Mouse (Mus musculus): ENCODE measurements around the gene Gm20403. TPM values are rescaled to one million over a fixed set of nuclear protein-coding genes. Genes with fewer than 3 reads are reported as not detected.
"Not testable (repeated sequence)": the region's sequence is repeated elsewhere in the genome, so short reads cannot be mapped to it uniquely, and the experiment has no call there.

Gm20403 gene
- polyA plus RNA-seq, 1 experiment from 2014 or later: not detected

GRCm38 (mm10) chr12:55007361-55008008 lies 21.2 kb upstream of the Gm20403 start:
- H3K9ac ChIP-seq: no peak overlapping the region
- H3K4me1 ChIP-seq (replicated peaks; ENCODE audit: control insufficient read depth, insufficient read depth, low read length): no peaks in the 10 kb centered on the region
- WGBS: 90% methylated on average over 14 of the region's 14 CpGs
- no peak for ATAC-seq (ENCODE audit: low FRiP score)
- H3K36me3 ChIP-seq (replicated peaks; ENCODE audit: control insufficient read depth, insufficient read depth): no peaks in the 10 kb centered on the region
- 0 out of 2 replicates have a peak, but pooled peaks cover 3% of the 10 kb centered on the region for H3K9me3 ChIP-seq (ENCODE audit: control insufficient read depth, low read length)
- no peak for DNase-seq (ENCODE audit: low spot score)
- no peak overlapping the region for H3K27ac ChIP-seq
- no peak overlapping the region for H3K4me3 ChIP-seq (replicated peaks; ENCODE audit: low read length)
- no peak overlapping the region for H3K4me2 ChIP-seq (replicated peaks)
- H3K27me3 ChIP-seq (ENCODE audit: control insufficient read depth, insufficient read depth, low read length): no peaks in the 10 kb centered on the region

GRCm38 (mm10) chr12:55006071-55006470 lies 19.7 kb upstream of the Gm20403 start:
- H3K27me3 ChIP-seq (ENCODE audit: control insufficient read depth, insufficient read depth, low read length): no peaks in the 10 kb centered on the region
- 95% methylated on average over 7 of the region's 7 CpGs for WGBS
- no peak overlapping the region for H3K4me2 ChIP-seq (replicated peaks)
- ATAC-seq (ENCODE audit: low FRiP score) (no peak), DNase-seq (ENCODE audit: low spot score) (no peak)
- no peak overlapping the region for H3K9ac ChIP-seq
- H3K36me3 ChIP-seq (replicated peaks; ENCODE audit: control insufficient read depth, insufficient read depth): no peaks in the 10 kb centered on the region
- no peak overlapping the region for H3K4me3 ChIP-seq (replicated peaks; ENCODE audit: low read length)
- H3K27ac ChIP-seq: no peak overlapping the region
- 0 out of 2 replicates have a peak, but pooled peaks cover 3% of the 10 kb centered on the region for H3K9me3 ChIP-seq (ENCODE audit: control insufficient read depth, low read length)
- no peaks in the 10 kb centered on the region for H3K4me1 ChIP-seq (replicated peaks; ENCODE audit: control insufficient read depth, insufficient read depth, low read length)

GRCm38 (mm10) chr12:55004396-55004795 lies 18.1 kb upstream of the Gm20403 start:
- Histone ChIP-seq H3K4me1 (replicated peaks; ENCODE audit: control insufficient read depth, insufficient read depth, low read length) (no peaks in the 10 kb centered on the region), H3K9me3 (ENCODE audit: control insufficient read depth, low read length) (0 out of 2 replicates have a peak, but pooled peaks cover 3% of the 10 kb centered on the region), H3K27ac (no peak overlapping the region), H3K9ac (no peak overlapping the region), H3K36me3 (replicated peaks; ENCODE audit: control insufficient read depth, insufficient read depth) (no peaks in the 10 kb centered on the region), H3K4me3 (replicated peaks; ENCODE audit: low read length) (no peak overlapping the region), H3K4me2 (replicated peaks) (no peak overlapping the region), H3K27me3 (ENCODE audit: control insufficient read depth, insufficient read depth, low read length) (no peaks in the 10 kb centered on the region)
- ATAC-seq (ENCODE audit: low FRiP score): no peak
- DNase-seq (ENCODE audit: low spot score): no peak
- WGBS: 92% methylated on average over 3 of the region's 3 CpGs

- Histone ChIP-seq H3K9ac (no peak overlapping the region), H3K9me3 (ENCODE audit: control insufficient read depth, low read length) (0 out of 2 replicates have a peak, but pooled peaks cover 3% of the 10 kb centered on the region), H3K36me3 (replicated peaks; ENCODE audit: control insufficient read depth, insufficient read depth) (no peaks in the 10 kb centered on the region), H3K27ac (no peak overlapping the region), H3K27me3 (ENCODE audit: control insufficient read depth, insufficient read depth, low read length) (no peaks in the 10 kb centered on the region), H3K4me1 (replicated peaks; ENCODE audit: control insufficient read depth, insufficient read depth, low read length) (no peaks in the 10 kb centered on the region), H3K4me2 (replicated peaks) (no peak overlapping the region), H3K4me3 (replicated peaks; ENCODE audit: low read length) (no peak overlapping the region)
- no peak for ATAC-seq (ENCODE audit: low FRiP score)
- 92% methylated on average over 5 of the region's 5 CpGs for WGBS
- DNase-seq (ENCODE audit: low spot score): no peak
These were observed 17.5 kb upstream of the Gm20403 start for GRCm38 (mm10) chr12:55003843-55004242.

GRCm38 (mm10) chr12:55002532-55002931 lies 16.2 kb upstream of the Gm20403 start:
- DNase-seq (ENCODE audit: low spot score); H3K9ac ChIP-seq; H3K36me3 ChIP-seq (replicated peaks; ENCODE audit: control insufficient read depth, insufficient read depth); H3K9me3 ChIP-seq (ENCODE audit: control insufficient read depth, low read length); H3K4me3 ChIP-seq (replicated peaks; ENCODE audit: low read length); H3K4me1 ChIP-seq (replicated peaks; ENCODE audit: control insufficient read depth, insufficient read depth, low read length); H3K27me3 ChIP-seq (ENCODE audit: control insufficient read depth, insufficient read depth, low read length); H3K4me2 ChIP-seq (replicated peaks); ATAC-seq (ENCODE audit: low FRiP score); H3K27ac ChIP-seq: not testable (repeated sequence)
- 92% methylated on average over 7 of the region's 7 CpGs for WGBS

GRCm38 (mm10) chr12:54999016-54999690 lies 12.8 kb upstream of the Gm20403 start:
- Histone ChIP-seq H3K4me1 (replicated peaks; ENCODE audit: control insufficient read depth, insufficient read depth, low read length) (no peaks in the 10 kb centered on the region), H3K9ac (no peak overlapping the region), H3K36me3 (replicated peaks; ENCODE audit: control insufficient read depth, insufficient read depth) (no peaks in the 10 kb centered on the region), H3K4me2 (replicated peaks) (no peak overlapping the region), H3K9me3 (ENCODE audit: control insufficient read depth, low read length) (no peaks in the 10 kb centered on the region), H3K27me3 (ENCODE audit: control insufficient read depth, insufficient read depth, low read length) (no peaks in the 10 kb centered on the region), H3K4me3 (replicated peaks; ENCODE audit: low read length) (no peak overlapping the region), H3K27ac (no peak overlapping the region)
- 84% methylated on average over 14 of the region's 14 CpGs for WGBS
- DNase-seq (ENCODE audit: low spot score): no peak
- ATAC-seq (ENCODE audit: low FRiP score): no peak

- WGBS: 81% methylated on average over 5 of the region's 5 CpGs
- Histone ChIP-seq H3K27ac (no peak overlapping the region), H3K4me1 (replicated peaks; ENCODE audit: control insufficient read depth, insufficient read depth, low read length) (no peaks in the 10 kb centered on the region), H3K36me3 (replicated peaks; ENCODE audit: control insufficient read depth, insufficient read depth) (no peaks in the 10 kb centered on the region), H3K4me2 (replicated peaks) (no peak overlapping the region), H3K27me3 (ENCODE audit: control insufficient read depth, insufficient read depth, low read length) (no peaks in the 10 kb centered on the region), H3K9me3 (ENCODE audit: control insufficient read depth, low read length) (no peaks in the 10 kb centered on the region), H3K4me3 (replicated peaks; ENCODE audit: low read length) (no peak overlapping the region), H3K9ac (no peak overlapping the region)
- DNase-seq (ENCODE audit: low spot score) (no peak), ATAC-seq (ENCODE audit: low FRiP score) (no peak)
These were observed 12.1 kb upstream of the Gm20403 start for GRCm38 (mm10) chr12:54998411-54998810.

- no peaks in the 10 kb centered on the region for H3K27me3 ChIP-seq (ENCODE audit: control insufficient read depth, insufficient read depth, low read length)
- ATAC-seq (ENCODE audit: low FRiP score) (no peak), DNase-seq (ENCODE audit: low spot score) (no peak)
- H3K27ac ChIP-seq: no peak overlapping the region
- H3K9ac ChIP-seq: no peak overlapping the region
- H3K4me2 ChIP-seq (replicated peaks): no peak overlapping the region
- 87% methylated on average over 6 of the region's 6 CpGs for WGBS
- no peaks in the 10 kb centered on the region for H3K36me3 ChIP-seq (replicated peaks; ENCODE audit: control insufficient read depth, insufficient read depth)
- H3K9me3 ChIP-seq (ENCODE audit: control insufficient read depth, low read length): no peaks in the 10 kb centered on the region
- H3K4me1 ChIP-seq (replicated peaks; ENCODE audit: control insufficient read depth, insufficient read depth, low read length): no peaks in the 10 kb centered on the region
- H3K4me3 ChIP-seq (replicated peaks; ENCODE audit: low read length): no peak overlapping the region
These were observed 10.7 kb upstream of the Gm20403 start for GRCm38 (mm10) chr12:54996979-54997474.

GRCm38 (mm10) chr12:54995965-54996364 lies 9.6 kb upstream of the Gm20403 start:
- Histone ChIP-seq H3K27ac (no peak overlapping the region), H3K36me3 (replicated peaks; ENCODE audit: control insufficient read depth, insufficient read depth) (no peaks in the 10 kb centered on the region), H3K9ac (no peak overlapping the region), H3K27me3 (ENCODE audit: control insufficient read depth, insufficient read depth, low read length) (no peaks in the 10 kb centered on the region), H3K4me2 (replicated peaks) (no peak overlapping the region), H3K4me1 (replicated peaks; ENCODE audit: control insufficient read depth, insufficient read depth, low read length) (no peaks in the 10 kb centered on the region), H3K9me3 (ENCODE audit: control insufficient read depth, low read length) (no peaks in the 10 kb centered on the region), H3K4me3 (replicated peaks; ENCODE audit: low read length) (no peak overlapping the region)
- 77% methylated on average over 3 of the region's 3 CpGs for WGBS
- no peak for DNase-seq (ENCODE audit: low spot score)
- no peak for ATAC-seq (ENCODE audit: low FRiP score)
